Mouse (Mus musculus) neural tube, embryonic 12.5 days (tissue): ENCODE measurements around the gene Cpeb1. TPM values are rescaled to one million over a fixed set of nuclear protein-coding genes. Genes with fewer than 3 reads are reported as not detected.
A peak's percentile ranks its signal among the peaks of the same experiment; 100 is the strongest.
"Not testable (repeated sequence)": the region's sequence is repeated elsewhere in the genome, so short reads cannot be mapped to it uniquely, and the experiment has no call there.

Experiments used
- ATAC-seq: fragments of 200-750 bp; cut with Nextera tagmentation; 2 replicates; pipeline ENCODE4 v1.8.0; 2017; ENCODE audit warnings: low read depth, mild to moderate bottlenecking, moderate TSS enrichment, moderate library complexity; ENCODE audit not compliant: low FRiP score
- H3K27ac ChIP-seq: fragments of 300-500 bp; sonication (generic); 2 replicates; pipeline ENCODE4 v1.5.1; 2016
- H3K27me3 ChIP-seq: fragments of 300-500 bp; sonication (generic); replicated peaks from 2 replicates; pipeline ENCODE4 v1.6.1; 2016; ENCODE audit warnings: mild to moderate bottlenecking
- H3K36me3 ChIP-seq: fragments of 300-500 bp; sonication (generic); 2 replicates; pipeline ENCODE4 v1.6.1; 2016; ENCODE audit warnings: mild to moderate bottlenecking
- H3K4me1 ChIP-seq: fragments of 300-500 bp; sonication (generic); 2 replicates; pipeline ENCODE4 v1.6.1; 2016
- H3K4me2 ChIP-seq: fragments of 300-500 bp; sonication (generic); replicated peaks from 2 replicates; pipeline ENCODE4 v1.6.1; 2016; ENCODE audit warnings: mild to moderate bottlenecking
- H3K4me3 ChIP-seq: fragments of 300-500 bp; sonication (generic); 2 replicates; pipeline ENCODE4 v1.5.1; 2016
- H3K9ac ChIP-seq: fragments of 300-500 bp; sonication (generic); 2 replicates; pipeline ENCODE4 v1.6.1; 2016; ENCODE audit warnings: mild to moderate bottlenecking
- H3K9me3 ChIP-seq: fragments of 300-500 bp; sonication (generic); 2 replicates; pipeline ENCODE4 v1.6.1; 2016; ENCODE audit warnings: mild to moderate bottlenecking
- WGBS: fragments of 180-500 bp; shearing (Covaris S2); methylation state at CpG from one replicate; pipeline ENCODE4 v1.1.7; 2016; 5-methylcytosine and 5-hydroxymethylcytosine counted together
- polyA plus RNA-seq: library from polyadenylated mRNA; unstranded; fragments of >200 nt; fragmentation: Nextera tagmentation; extraction: Ambion mirVana; gene quantifications from 2 replicates; pipeline ENCODE4 v1.2.1, GENCODE M21; 2016

The Cpeb1 gene
- polyA plus RNA-seq = 1.9 and 4.0 TPM in 2 replicates

GRCm38 (mm10) chr7:81455155-81455651, at the start of gene Cpeb1:
TSS of gene Cpeb1 (minus strand) at chr7:81455465.
- H3K27me3 ChIP-seq = peaks cover 68% of the 10 kb centered on the region
- peak within 1 kb of the TSS; percentile 94 for H3K4me2 ChIP-seq
- H3K36me3 ChIP-seq = no peaks in the 10 kb centered on the region
- WGBS = under 1% methylated on average over 28 of the region's 28 CpGs
- H3K4me3 ChIP-seq = peak within 1 kb of the TSS; percentile 51
- peaks cover 24% of the 10 kb centered on the region for H3K4me1 ChIP-seq
- H3K27ac ChIP-seq = no peak within 1 kb of the TSS
- H3K9ac ChIP-seq = peak within 1 kb of the TSS; percentile 56
- ATAC-seq = peak; percentile 27; the same call in 1 of the 2 replicates
- no peaks in the 10 kb centered on the region for H3K9me3 ChIP-seq

GRCm38 (mm10) chr7:81501050-81501449, 45.8 kb upstream of the Cpeb1 start:
- Histone ChIP-seq H3K9me3 (no peaks in the 10 kb centered on the region), H3K36me3 (no peaks in the 10 kb centered on the region), H3K9ac (no peak overlapping the region), H3K4me1 (peaks cover 5% of the 10 kb centered on the region; the same call in 1 of the 2 replicates), H3K27me3 (no peaks in the 10 kb centered on the region), H3K4me3 (no peak overlapping the region), H3K27ac (no peak overlapping the region), H3K4me2 (no peak overlapping the region)
- WGBS = 87% methylated on average over 2 of the region's 2 CpGs
- no peak for ATAC-seq

GRCm38 (mm10) chr7:81498181-81498580, 42.9 kb upstream of the Cpeb1 start, which contains the start of gene BC048679:
TSS of gene BC048679 (minus strand) at chr7:81498281.
- H3K27ac ChIP-seq = no peak within 1 kb of the TSS
- no peaks in the 10 kb centered on the region for H3K27me3 ChIP-seq
- no peaks in the 10 kb centered on the region for H3K36me3 ChIP-seq
- no peak within 1 kb of the TSS for H3K4me3 ChIP-seq
- no peaks in the 10 kb centered on the region for H3K9me3 ChIP-seq
- H3K4me2 ChIP-seq = no peak within 1 kb of the TSS
- H3K9ac ChIP-seq = no peak within 1 kb of the TSS
- WGBS = 73% methylated on average over 7 of the region's 7 CpGs
- H3K4me1 ChIP-seq = peaks cover 5% of the 10 kb centered on the region; the same call in 1 of the 2 replicates
- ATAC-seq = no peak

DNA sequence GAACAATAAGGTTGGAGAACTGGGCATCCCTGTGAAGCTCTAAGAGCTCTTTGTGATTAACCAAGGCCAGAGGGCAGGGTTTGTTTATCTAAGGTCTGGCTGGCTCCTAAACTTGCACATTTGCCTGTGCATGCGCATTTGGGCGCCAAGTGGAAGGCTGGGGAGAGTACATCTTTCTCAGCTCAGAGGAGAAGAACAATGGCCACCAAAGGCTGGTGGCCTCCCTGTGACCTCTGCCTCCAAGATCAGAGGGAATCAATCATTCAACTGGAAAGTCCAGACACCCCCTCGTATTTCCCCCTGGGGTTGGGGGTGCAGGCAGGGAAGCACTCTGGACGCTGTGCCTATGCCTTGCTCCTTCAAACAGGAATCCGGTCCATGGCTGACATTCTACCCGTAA, 41.9 kb upstream of the Cpeb1 start:
- no peak for ATAC-seq
- WGBS = 13% methylated on average over 6 of the region's 6 CpGs
- Histone ChIP-seq H3K9me3 (no peaks in the 10 kb centered on the region), H3K4me1 (peaks cover 12% of the 10 kb centered on the region; the same call in 1 of the 2 replicates), H3K9ac (no peak overlapping the region), H3K4me2 (no peak overlapping the region), H3K27me3 (no peaks in the 10 kb centered on the region), H3K27ac (no peak overlapping the region), H3K36me3 (no peaks in the 10 kb centered on the region), H3K4me3 (no peak overlapping the region)

DNA sequence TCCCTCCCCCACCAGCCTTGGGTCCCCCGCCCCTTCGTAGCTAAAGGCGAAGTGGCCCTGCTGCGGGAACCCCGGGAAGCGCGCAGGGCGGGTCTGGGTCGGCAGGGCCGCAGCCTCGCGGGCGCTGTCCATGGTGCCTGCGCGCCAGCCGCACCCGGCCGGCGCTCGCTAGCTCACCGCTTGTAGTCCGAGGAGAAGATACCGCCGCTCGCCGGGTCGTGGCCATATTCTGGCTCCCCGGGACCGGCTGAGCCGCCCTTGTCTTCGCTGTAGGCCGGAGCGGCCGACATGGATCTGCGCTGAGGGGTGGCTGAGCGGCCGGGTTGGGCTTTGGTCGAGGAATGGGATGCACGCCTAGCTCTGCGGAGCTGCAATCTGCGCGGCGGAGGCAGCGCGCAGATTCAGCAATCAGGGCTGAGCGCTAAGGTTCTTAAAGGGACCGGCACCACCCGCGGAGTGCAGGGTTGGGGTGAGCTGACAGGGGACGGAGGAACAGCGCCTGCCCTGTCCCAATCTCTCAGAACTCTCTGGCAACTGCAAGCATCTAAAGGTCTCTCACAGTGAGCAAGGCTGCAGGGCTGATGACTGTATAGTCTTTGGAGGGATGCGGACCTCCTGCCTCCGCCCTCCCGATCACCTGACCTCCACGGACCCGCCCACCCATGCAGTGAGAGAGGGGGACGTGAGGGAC, 38.2 kb upstream of the Cpeb1 start, which contains the start of gene Ap3b2:
Ap3b2 (minus strand) TSS at position 595 of the 691 bp plus-strand sequence.
- Histone ChIP-seq H3K9me3 (no peaks in the 10 kb centered on the region), H3K27ac (peak within 1 kb of the TSS; percentile 96), H3K4me3 (peak within 1 kb of the TSS; percentile 69), H3K9ac (peak within 1 kb of the TSS; percentile 78), H3K27me3 (no peaks in the 10 kb centered on the region), H3K36me3 (no peaks in the 10 kb centered on the region), H3K4me1 (peaks cover 27% of the 10 kb centered on the region), H3K4me2 (peak within 1 kb of the TSS; percentile 68)
- ATAC-seq = peak; percentile 91
- under 1% methylated on average over 57 of the region's 57 CpGs for WGBS

DNA sequence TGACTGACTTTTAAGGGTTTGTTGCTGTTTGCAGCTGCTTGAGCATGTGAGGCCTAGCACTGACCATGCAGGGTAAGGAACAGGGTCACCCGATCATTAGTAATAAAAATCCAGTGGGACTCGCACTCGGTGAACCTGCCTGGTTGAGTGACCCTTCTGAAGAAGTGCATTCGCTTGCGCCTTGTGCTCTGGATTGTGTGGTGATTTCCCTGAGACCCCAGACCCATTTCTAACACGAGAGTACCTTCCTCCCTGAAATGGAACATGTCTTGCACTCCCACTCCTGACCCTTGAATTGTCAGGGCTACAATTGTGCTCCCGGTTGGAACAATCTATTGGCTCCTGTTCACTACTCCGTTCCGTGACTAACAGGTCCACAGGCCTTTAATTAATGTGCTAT, 37.4 kb upstream of the Cpeb1 start:
- H3K4me2 ChIP-seq = peak overlapping the region; percentile 68
- H3K27ac ChIP-seq = no peak overlapping the region
- WGBS = 29% methylated on average over 9 of the region's 9 CpGs
- H3K4me3 ChIP-seq = peak overlapping the region; percentile 69
- H3K9ac ChIP-seq = peak overlapping the region; percentile 78
- H3K4me1 ChIP-seq = peaks cover 27% of the 10 kb centered on the region
- H3K9me3 ChIP-seq = no peaks in the 10 kb centered on the region
- ATAC-seq = no peak
- no peaks in the 10 kb centered on the region for H3K36me3 ChIP-seq
- no peaks in the 10 kb centered on the region for H3K27me3 ChIP-seq

DNA sequence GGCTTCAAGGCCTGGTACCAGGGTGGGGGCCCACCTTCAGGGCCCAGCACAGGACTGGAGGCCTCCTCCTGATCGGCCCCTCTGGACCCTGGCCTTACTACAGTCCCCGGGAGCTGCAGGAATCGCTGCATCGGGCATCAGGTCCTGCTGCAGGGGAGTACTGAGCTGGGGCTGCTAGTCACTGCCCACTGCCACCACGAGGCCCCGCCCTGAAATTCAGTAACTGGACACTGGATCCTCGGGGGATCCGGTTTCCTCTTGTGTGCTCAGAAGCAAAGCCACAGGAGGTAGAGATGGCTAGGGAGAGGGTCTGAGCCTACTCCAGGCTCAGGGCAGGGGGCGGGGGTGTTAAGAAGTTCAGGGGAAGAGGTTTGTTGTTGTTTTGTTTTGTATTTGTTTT, 34.4 kb upstream of the Cpeb1 start:
- no peak for ATAC-seq
- peaks cover 21% of the 10 kb centered on the region for H3K4me1 ChIP-seq
- H3K27me3 ChIP-seq = no peaks in the 10 kb centered on the region
- H3K36me3 ChIP-seq = peaks cover 3% of the 10 kb centered on the region; the same call in 1 of the 2 replicates
- 7% methylated on average over 9 of the region's 9 CpGs for WGBS
- H3K9ac ChIP-seq = 0 out of 2 replicates have a peak overlapping the region, but pooled peaks have one; percentile 26
- H3K27ac ChIP-seq = no peak overlapping the region
- H3K4me2 ChIP-seq = no peak overlapping the region
- no peak overlapping the region for H3K4me3 ChIP-seq
- H3K9me3 ChIP-seq = no peaks in the 10 kb centered on the region

DNA sequence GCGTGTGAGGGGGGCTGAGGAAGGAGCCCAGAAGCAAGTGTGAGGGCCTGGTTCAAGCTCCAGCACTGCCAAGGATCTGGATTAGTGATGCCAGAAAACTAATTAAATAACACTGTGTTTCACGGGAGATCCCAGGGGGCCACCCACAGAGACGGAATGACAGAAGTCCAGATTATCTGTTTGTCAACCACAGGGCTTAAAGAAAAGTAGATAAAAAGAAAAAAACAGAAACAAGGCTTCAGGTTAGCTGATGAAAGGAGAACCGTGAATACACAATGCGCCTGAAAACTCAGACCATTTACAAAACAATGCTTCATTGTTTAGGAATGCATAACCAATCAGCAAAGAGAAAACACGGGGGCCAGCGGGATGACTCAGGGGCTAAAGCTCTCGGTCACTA, 25.5 kb upstream of the Cpeb1 start:
- Histone ChIP-seq H3K9me3 (no peaks in the 10 kb centered on the region), H3K4me2 (no peak overlapping the region; the same call in 1 of the 2 replicates), H3K4me3 (no peak overlapping the region), H3K4me1 (peaks cover 5% of the 10 kb centered on the region; the same call in 1 of the 2 replicates), H3K36me3 (peaks cover 34% of the 10 kb centered on the region), H3K27me3 (peaks cover 21% of the 10 kb centered on the region), H3K27ac (no peak overlapping the region), H3K9ac (no peak overlapping the region)
- no peak for ATAC-seq
- 2% methylated on average over 8 of the region's 8 CpGs for WGBS

DNA sequence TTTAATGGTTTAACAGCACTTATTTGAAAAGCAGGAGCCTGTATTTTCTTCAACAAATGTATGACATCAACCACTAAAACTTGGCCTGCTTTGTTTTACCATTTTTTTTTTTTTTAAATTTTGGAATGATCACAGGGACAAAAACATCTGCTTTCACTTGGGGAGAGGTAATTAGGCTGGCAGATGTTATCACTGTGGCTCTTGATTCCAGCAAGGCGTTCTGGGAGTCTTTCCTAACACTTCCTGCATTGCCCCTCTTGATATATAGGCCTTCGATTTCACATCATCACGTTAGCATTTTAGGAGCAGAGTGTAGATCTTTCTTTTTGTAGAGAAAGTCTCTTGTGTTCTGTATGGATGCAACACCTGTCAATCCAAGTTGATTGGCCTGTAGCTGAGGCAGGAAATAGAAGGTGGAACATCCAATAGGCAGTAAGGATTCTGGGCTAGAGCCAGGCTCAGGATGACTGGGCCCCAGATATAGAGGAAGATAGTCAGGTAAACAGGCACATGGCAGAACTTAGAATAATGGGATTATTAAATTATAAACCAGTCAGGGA, 24.3 kb upstream of the Cpeb1 start:
- 75% methylated on average over 3 of the region's 3 CpGs for WGBS

DNA sequence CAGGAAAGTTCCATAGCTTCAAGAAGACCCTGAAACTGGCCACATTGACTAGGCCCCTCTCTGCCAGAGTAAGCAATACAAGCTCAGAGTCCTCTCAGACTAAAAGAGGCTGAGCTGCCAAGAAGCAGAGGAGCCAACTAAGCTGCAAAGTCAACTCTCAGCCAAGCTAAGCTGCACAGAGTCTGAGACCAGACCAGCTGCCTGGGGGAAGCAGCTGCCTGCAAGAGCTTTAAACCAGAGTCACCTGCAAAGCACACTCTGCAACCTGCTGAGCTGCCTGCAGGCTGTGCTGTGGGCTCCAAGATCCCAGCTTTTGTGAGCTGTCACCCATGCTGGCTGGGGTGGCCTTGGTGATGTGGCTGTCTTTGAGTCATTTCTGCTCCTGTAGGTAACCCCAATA, 23.0 kb upstream of the Cpeb1 start:
- peaks cover 21% of the 10 kb centered on the region for H3K27me3 ChIP-seq
- H3K27ac ChIP-seq, ATAC-seq, H3K9ac ChIP-seq, H3K9me3 ChIP-seq, H3K4me3 ChIP-seq, H3K4me1 ChIP-seq, H3K4me2 ChIP-seq: not testable (repeated sequence)
- H3K36me3 ChIP-seq = peaks cover 24% of the 10 kb centered on the region

More for the DNA sequence above, 24.3 kb upstream of the Cpeb1 start:
- no peak overlapping the region for H3K4me2 ChIP-seq
- H3K9me3 ChIP-seq = no peaks in the 10 kb centered on the region
- peaks cover 31% of the 10 kb centered on the region for H3K36me3 ChIP-seq
- ATAC-seq = no peak
- H3K27ac ChIP-seq = no peak overlapping the region
- H3K27me3 ChIP-seq = peaks cover 21% of the 10 kb centered on the region
- H3K4me1 ChIP-seq = peaks cover 5% of the 10 kb centered on the region; the same call in 1 of the 2 replicates
- no peak overlapping the region for H3K9ac ChIP-seq
- H3K4me3 ChIP-seq = no peak overlapping the region

GRCm38 (mm10) chr7:81476833-81477232, 21.6 kb upstream of the Cpeb1 start:
- 0 out of 2 replicates have a peak overlapping the region, but pooled peaks have one; percentile 26 for H3K9ac ChIP-seq
- no peaks in the 10 kb centered on the region for H3K9me3 ChIP-seq
- no peak overlapping the region for H3K27ac ChIP-seq
- H3K4me1 ChIP-seq = peaks cover 5% of the 10 kb centered on the region; the same call in 1 of the 2 replicates
- WGBS = 4% methylated on average over 24 of the region's 24 CpGs
- no peak overlapping the region for H3K4me3 ChIP-seq
- peaks cover 30% of the 10 kb centered on the region for H3K36me3 ChIP-seq
- peak overlapping the region; percentile 30 for H3K4me2 ChIP-seq
- H3K27me3 ChIP-seq = peaks cover 21% of the 10 kb centered on the region
- no peak for ATAC-seq

GRCm38 (mm10) chr7:81475221-81475620, 20.0 kb upstream of the Cpeb1 start:
- no peak overlapping the region for H3K9ac ChIP-seq
- H3K36me3 ChIP-seq = peaks cover 40% of the 10 kb centered on the region
- H3K4me3 ChIP-seq = no peak overlapping the region
- 82% methylated on average over 3 of the region's 3 CpGs for WGBS
- ATAC-seq = no peak
- peaks cover 21% of the 10 kb centered on the region for H3K27me3 ChIP-seq
- H3K4me2 ChIP-seq = no peak overlapping the region
- H3K4me1 ChIP-seq = peaks cover under 1% of the 10 kb centered on the region; the same call in 1 of the 2 replicates
- H3K9me3 ChIP-seq = no peaks in the 10 kb centered on the region
- H3K27ac ChIP-seq = no peak overlapping the region
